Mouse (Mus musculus) forebrain, embryonic 16.5 days (tissue): ENCODE results near the gene Gm3646. TPM values are rescaled to one million over a fixed set of nuclear protein-coding genes. Genes with fewer than 3 reads are reported as not detected.

ENCODE experiments used
- ATAC-seq: fragments of 200-750 bp; cut with Nextera tagmentation; 2 replicates; pipeline ENCODE4 v1.8.0; 2017; ENCODE audit warnings: mild to moderate bottlenecking, moderate library complexity
- H3K27ac ChIP-seq: fragments of 300-500 bp; sonication (generic); 2 replicates; pipeline ENCODE4 v1.5.1; 2014; ENCODE audit warnings: low read length, control low read depth
- H3K27me3 ChIP-seq: fragments of 300-500 bp; sonication (generic); replicated peaks from 2 replicates; pipeline ENCODE4 v1.6.1; 2014; ENCODE audit warnings: low read length; ENCODE audit not compliant: control insufficient read depth, insufficient read depth
- H3K36me3 ChIP-seq: fragments of 300-500 bp; sonication (generic); 2 replicates; pipeline ENCODE4 v1.6.1; 2014; ENCODE audit not compliant: control insufficient read depth, insufficient read depth
- H3K4me1 ChIP-seq: fragments of 300-500 bp; sonication (generic); replicated peaks from 2 replicates; pipeline ENCODE4 v1.6.1; 2014; ENCODE audit warnings: low read length; ENCODE audit not compliant: control insufficient read depth, insufficient read depth
- H3K4me2 ChIP-seq: fragments of 300-500 bp; sonication (generic); 2 replicates; pipeline ENCODE4 v1.6.1; 2014; ENCODE audit warnings: mild to moderate bottlenecking, low read length, control low read depth
- H3K4me3 ChIP-seq: fragments of 300-500 bp; sonication (generic); replicated peaks from 2 replicates; pipeline ENCODE4 v1.5.1; 2014; ENCODE audit warnings: mild to moderate bottlenecking, low read length, control low read depth
- H3K9ac ChIP-seq: fragments of 300-500 bp; sonication (generic); replicated peaks from 2 replicates; pipeline ENCODE4 v1.6.1; 2014; ENCODE audit warnings: low read depth, low read length, control low read depth
- H3K9me3 ChIP-seq: fragments of 300-500 bp; sonication (generic); 2 replicates; pipeline ENCODE4 v1.6.1; 2016; ENCODE audit warnings: low read length; ENCODE audit not compliant: control insufficient read depth
- WGBS: fragments of 180-500 bp; shearing (Covaris S2); extraction: QIAGEN DNeasy Blood & Tissue Kit; methylation state at CpG from one replicate; pipeline ENCODE4 v1.1.7; 2014; 5-methylcytosine and 5-hydroxymethylcytosine counted together
- polyA plus RNA-seq: library from polyadenylated mRNA; unstranded; fragments of >200 nt; fragmentation: Nextera tagmentation; extraction: Ambion mirVana; gene quantifications from 2 replicates; pipeline ENCODE4 v1.2.1, GENCODE M21; 2015

The Gm3646 gene
- not detected in 2 replicates for polyA plus RNA-seq

DNA sequence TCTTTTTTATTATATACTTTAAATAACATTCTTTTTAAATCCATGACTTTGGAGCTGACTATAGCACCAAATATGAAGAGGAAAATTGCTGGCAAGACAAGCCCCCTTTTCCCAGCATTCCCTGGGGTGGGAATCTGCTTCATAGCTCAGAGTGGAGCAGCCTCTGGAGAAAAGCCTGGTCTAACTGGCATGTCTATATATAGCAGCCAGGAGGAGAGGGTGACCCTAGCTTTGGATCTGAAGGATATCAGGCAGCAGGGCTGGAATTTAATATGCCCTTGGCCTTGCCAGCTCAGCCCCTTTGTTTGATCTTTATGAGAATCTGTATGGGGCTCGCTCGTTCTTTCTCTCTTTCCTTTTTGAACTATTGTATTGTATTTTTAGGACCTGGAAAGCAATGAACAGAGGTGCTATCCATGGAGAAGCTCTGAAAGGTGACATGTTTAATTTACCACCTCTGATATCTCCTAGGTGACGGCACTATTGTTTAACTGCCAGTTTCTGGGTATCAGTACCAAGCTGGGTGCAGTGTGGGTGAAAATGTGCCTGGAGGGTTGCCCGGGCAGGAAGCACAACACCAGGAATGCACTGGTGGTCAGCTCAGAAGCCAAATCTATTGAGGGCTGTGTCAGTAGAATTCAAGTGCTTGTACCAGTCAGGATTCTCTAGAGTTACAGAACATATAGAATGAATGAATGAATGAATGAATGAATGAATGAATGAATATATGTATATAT is at the start of gene Gm3646:
Gene Gm3646, minus strand, starts transcription at position 90 of the 737 bp plus-strand sequence.
- H3K9me3 ChIP-seq = no peaks in the 10 kb centered on the region
- H3K9ac ChIP-seq = no peak within 1 kb of the TSS
- no peaks in the 10 kb centered on the region for H3K27me3 ChIP-seq
- ATAC-seq = peak; percentile 52
- H3K4me3 ChIP-seq = no peak within 1 kb of the TSS
- peaks cover 15% of the 10 kb centered on the region for H3K4me1 ChIP-seq
- no peak within 1 kb of the TSS for H3K4me2 ChIP-seq
- WGBS = 45% methylated on average over 4 of the region's 4 CpGs
- H3K36me3 ChIP-seq = no peaks in the 10 kb centered on the region
- H3K27ac ChIP-seq = no peak within 1 kb of the TSS

DNA sequence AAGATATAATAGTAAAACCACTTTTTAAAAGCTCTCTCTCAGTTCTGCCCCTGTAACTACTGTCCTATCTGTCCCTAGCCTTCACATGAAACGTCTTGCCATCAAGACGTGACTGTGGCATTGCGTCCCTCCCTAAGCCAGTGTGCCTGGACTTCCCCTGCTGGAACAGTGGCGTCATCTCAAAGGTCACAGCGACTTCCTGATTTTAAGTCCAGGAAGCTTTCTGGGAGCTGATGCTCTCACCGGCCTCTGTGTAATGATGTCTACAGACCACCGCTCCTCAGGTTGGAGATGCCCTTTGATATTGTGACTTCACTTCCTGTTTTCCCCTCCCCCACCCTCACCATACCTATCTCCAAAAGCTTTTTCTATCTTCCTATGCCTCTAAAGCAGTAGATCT is 41.9 kb upstream of the Gm3646 start:
- Histone ChIP-seq H3K9ac (no peak overlapping the region), H3K4me3 (no peak overlapping the region), H3K36me3 (no peaks in the 10 kb centered on the region), H3K27ac (no peak overlapping the region), H3K4me1 (no peaks in the 10 kb centered on the region), H3K9me3 (no peaks in the 10 kb centered on the region), H3K27me3 (no peaks in the 10 kb centered on the region), H3K4me2 (no peak overlapping the region)
- WGBS = 92% methylated on average over 7 of the region's 7 CpGs
- ATAC-seq = no peak

DNA sequence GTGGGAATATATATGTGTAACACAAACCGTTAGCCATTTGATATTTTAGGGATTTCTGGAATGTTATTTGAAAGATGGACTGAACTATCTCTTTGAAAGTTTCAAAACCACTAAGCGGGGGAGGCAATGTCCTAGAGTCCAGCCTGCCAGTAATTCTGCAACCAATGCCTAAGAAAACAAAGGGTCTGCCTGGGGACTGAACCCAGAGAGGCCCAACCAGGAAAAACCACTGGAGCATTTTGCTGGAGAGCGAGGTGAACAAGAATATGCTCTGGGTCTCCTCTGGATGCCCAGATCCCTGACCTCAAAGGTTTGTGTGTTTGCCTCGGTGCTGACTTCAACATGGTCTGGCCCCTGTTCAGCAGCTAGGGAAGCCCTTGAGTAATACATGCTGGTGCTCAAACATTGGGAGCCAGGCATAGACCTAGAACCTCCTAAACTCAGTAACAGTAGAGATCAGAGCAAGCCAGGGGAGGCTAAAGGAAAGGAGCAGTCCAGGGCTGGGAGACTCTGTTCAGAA is 41.0 kb upstream of the Gm3646 start:
- no peak for ATAC-seq
- H3K4me1 ChIP-seq = no peaks in the 10 kb centered on the region
- H3K4me2 ChIP-seq = no peak overlapping the region
- H3K27ac ChIP-seq = no peak overlapping the region
- H3K9ac ChIP-seq = no peak overlapping the region
- H3K4me3 ChIP-seq = no peak overlapping the region
- no peaks in the 10 kb centered on the region for H3K9me3 ChIP-seq
- WGBS = 76% methylated on average over 4 of the region's 4 CpGs
- H3K27me3 ChIP-seq = no peaks in the 10 kb centered on the region
- H3K36me3 ChIP-seq = no peaks in the 10 kb centered on the region

DNA sequence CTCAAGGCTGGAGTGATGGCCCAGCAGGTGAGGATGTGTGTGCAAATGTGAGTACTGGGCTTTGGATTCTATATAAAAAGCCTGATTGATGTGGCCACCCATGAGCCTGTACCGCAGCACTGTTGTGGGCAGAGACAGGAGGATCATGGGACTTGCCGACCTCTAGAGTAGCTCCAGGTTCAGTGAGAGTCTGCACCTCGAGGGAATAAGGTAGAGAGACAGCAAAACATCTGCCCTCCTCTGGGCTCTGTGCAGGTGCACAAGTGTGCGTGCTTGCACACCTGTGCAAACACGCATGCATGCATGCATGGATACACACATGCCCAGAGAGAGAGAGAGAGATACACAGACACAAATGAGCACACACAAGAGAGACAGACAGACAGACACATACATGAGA is 38.2 kb upstream of the Gm3646 start:
- peaks cover 13% of the 10 kb centered on the region for H3K4me1 ChIP-seq
- ATAC-seq = no peak
- H3K27ac ChIP-seq = no peak overlapping the region
- no peaks in the 10 kb centered on the region for H3K9me3 ChIP-seq
- H3K9ac ChIP-seq = no peak overlapping the region
- H3K4me3 ChIP-seq = no peak overlapping the region
- H3K4me2 ChIP-seq = no peak overlapping the region
- H3K27me3 ChIP-seq = no peaks in the 10 kb centered on the region
- H3K36me3 ChIP-seq = no peaks in the 10 kb centered on the region
- WGBS = 84% methylated on average over 5 of the region's 5 CpGs

DNA sequence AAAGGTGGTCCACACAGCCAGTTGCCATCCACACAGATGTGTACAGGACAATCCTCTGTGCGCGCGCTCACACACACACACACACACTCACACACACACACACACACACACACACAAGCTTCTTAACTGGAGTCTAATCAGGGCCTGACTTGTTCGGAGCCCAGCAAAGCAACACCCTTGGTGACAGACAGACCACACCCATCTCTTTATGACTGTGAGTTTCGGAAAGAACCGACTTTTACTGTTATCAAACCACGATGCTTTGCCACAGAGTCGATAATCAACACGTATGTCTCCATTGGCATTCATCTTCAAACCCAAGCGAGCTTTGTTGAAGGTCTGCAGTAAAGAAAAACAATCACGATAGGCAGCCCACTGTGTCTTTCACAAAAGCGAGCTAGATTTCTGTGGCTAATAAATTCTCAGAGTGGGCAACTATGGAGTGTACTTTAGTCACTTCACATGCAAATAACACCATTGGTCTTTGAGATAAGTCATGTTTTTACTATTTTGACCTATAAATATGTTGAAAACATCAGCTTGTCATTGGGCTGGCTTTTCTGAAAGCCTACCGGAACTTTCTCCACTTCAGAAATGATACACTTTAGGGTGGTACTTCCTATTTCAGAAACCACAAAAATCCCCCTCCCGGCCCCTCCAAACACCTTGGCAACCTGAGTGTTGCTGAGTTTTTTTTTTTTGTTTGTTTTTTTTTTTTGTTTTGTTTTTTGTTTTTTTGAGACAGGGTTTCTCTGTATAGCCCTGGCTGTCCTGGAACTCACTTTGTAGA is 37.3 kb upstream of the Gm3646 start:
- Histone ChIP-seq H3K4me3 (no peak overlapping the region), H3K9ac (no peak overlapping the region)
- WGBS = 85% methylated on average over 14 of the region's 14 CpGs

DNA sequence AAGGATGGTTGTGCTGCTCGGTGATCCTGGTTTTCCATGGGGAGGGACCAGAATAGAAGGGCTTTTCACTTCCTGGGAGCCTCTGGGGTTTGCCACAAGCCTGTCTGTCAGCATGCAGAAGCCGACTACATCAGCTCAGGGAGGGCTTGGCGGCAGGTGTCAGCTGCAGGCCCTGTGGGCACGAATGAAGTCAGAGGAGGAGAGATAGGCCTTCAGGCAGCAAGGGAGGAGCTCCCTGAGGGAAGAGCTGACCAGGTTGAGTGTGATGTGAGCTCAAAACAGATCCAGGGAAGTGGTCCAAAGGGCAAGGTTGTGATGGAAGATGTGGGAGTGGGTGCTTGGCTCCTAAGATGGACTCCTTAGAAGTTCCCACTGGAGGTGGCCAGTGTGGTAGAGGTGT is 35.7 kb upstream of the Gm3646 start:
- H3K9ac ChIP-seq = no peak overlapping the region
- ATAC-seq = no peak
- H3K4me3 ChIP-seq = no peak overlapping the region
- H3K9me3 ChIP-seq = no peaks in the 10 kb centered on the region
- no peak overlapping the region for H3K4me2 ChIP-seq
- H3K27me3 ChIP-seq = no peaks in the 10 kb centered on the region
- H3K36me3 ChIP-seq = no peaks in the 10 kb centered on the region
- H3K4me1 ChIP-seq = peaks cover 13% of the 10 kb centered on the region
- 63% methylated on average over 4 of the region's 4 CpGs for WGBS
- H3K27ac ChIP-seq = no peak overlapping the region

More for the DNA sequence above, 37.3 kb upstream of the Gm3646 start:
- no peak overlapping the region for H3K27ac ChIP-seq
- H3K36me3 ChIP-seq = no peaks in the 10 kb centered on the region
- no peak overlapping the region for H3K4me2 ChIP-seq
- H3K4me1 ChIP-seq = peaks cover 13% of the 10 kb centered on the region
- ATAC-seq = no peak
- no peaks in the 10 kb centered on the region for H3K27me3 ChIP-seq
- H3K9me3 ChIP-seq = no peaks in the 10 kb centered on the region

DNA sequence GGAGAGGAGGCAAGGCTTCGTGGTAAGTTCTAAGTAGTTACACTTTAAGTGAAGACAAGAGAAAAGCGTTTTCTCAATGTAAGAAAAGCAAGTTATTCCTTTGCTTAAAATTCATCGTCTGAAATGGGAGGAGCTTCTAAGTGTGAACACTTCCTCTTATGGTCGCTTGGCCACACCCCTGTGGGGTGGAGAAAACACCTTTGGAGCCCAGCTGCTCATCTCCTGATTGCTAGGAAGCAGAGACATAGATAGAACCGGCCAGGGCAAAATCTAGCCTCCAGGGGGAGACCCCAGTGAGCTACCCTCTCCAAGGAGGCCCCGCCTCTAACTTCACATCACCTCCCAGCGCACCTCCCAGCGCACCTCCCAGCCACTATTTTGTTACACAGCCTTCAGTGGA is 34.7 kb upstream of the Gm3646 start:
- Histone ChIP-seq H3K27ac (peak overlapping the region; percentile 77), H3K9me3 (no peaks in the 10 kb centered on the region)
- WGBS = 65% methylated on average over 8 of the region's 8 CpGs

DNA sequence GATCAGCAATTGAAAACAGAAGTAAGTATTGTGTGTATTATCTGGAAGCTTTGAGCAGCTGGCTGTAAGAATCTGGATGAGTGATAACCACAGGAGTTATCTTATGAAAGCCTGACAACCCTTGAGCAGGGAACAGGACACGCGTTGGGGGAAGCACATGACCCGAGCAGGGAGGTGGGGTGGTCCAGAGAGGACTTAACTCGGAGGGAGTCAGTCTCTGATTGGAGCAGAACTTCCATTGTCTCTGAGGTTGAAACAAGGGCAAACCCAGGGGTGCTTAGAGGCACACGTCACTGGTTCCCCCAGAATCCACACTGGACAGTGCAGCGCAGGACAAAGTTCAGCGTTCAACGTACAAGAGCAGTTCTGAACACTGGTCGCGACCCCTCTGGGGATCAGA is 34.1 kb upstream of the Gm3646 start:
- Histone ChIP-seq H3K4me1 (peaks cover 13% of the 10 kb centered on the region), H3K4me2 (no peak overlapping the region), H3K9me3 (no peaks in the 10 kb centered on the region), H3K27me3 (no peaks in the 10 kb centered on the region), H3K36me3 (no peaks in the 10 kb centered on the region), H3K27ac (peak overlapping the region; percentile 77), H3K9ac (no peak overlapping the region), H3K4me3 (no peak overlapping the region)
- WGBS = 37% methylated on average over 10 of the region's 10 CpGs
- peak; percentile 61 for ATAC-seq

More for the DNA sequence above, 34.7 kb upstream of the Gm3646 start:
- Histone ChIP-seq H3K4me3 (no peak overlapping the region), H3K36me3 (no peaks in the 10 kb centered on the region), H3K27me3 (no peaks in the 10 kb centered on the region), H3K9ac (no peak overlapping the region), H3K4me1 (peaks cover 13% of the 10 kb centered on the region), H3K4me2 (no peak overlapping the region)
- ATAC-seq = no peak

DNA sequence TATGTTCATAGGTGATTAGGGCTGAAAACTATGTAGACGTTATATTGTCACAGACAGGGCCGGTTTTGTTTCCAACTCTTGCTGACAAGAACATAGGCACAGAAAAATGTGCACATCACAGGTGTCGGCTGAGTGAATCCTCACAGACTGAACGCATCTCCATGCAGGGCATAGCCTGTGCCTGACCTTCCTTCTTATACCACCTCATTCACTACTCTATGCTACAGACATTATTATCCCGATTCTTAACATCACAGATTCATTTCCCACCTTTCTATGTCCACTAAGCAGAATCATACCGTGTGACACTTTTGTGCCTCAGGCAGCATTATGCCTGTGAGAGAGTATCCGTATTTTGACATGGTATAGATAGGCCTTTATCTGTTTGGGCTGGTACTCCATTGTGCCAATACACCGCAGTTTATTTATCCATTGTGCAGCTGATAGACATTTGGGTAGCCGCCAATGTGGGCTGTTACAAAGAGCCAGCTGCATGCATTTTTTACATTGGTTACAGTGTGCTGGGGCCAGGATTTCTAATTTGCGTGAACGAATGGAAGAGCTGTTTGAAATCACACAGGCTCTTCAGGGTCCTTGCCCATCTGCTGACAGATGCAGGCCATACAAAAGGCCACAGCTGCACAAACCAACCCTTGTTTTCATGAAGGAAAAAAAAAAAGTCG is 33.5 kb upstream of the Gm3646 start:
- Histone ChIP-seq H3K36me3 (no peaks in the 10 kb centered on the region), H3K27ac (peak overlapping the region; percentile 77), H3K9ac (no peak overlapping the region), H3K9me3 (no peaks in the 10 kb centered on the region), H3K27me3 (no peaks in the 10 kb centered on the region), H3K4me3 (no peak overlapping the region), H3K4me2 (no peak overlapping the region), H3K4me1 (peaks cover 13% of the 10 kb centered on the region)
- peak; percentile 92 for ATAC-seq
- WGBS = 25% methylated on average over 12 of the region's 12 CpGs
